Mouse (Mus musculus) thymus, adult 2 months (tissue): ENCODE measurements around the gene Ece2. TPM values are rescaled to one million over a fixed set of nuclear protein-coding genes. Genes with fewer than 3 reads are reported as not detected.

Source experiments
- DNase-seq: peaks from one replicate; pipeline ENCODE4 v3.0.0; 2021
- H3K27ac ChIP-seq: fragments of 200-500 bp; 2 replicates; pipeline ENCODE4 v1.5.1; 2012; ENCODE audit warnings: low read length, control low read depth; ENCODE audit not compliant: control insufficient read depth, insufficient read depth
- H3K27me3 ChIP-seq: fragments of 200-500 bp; 2 replicates; pipeline ENCODE4 v1.6.1; 2012; ENCODE audit warnings: mild to moderate bottlenecking, low read length, moderate library complexity, mixed read lengths; ENCODE audit not compliant: control insufficient read depth, insufficient read depth
- H3K36me3 ChIP-seq: fragments of 200-500 bp; 2 replicates; pipeline ENCODE4 v1.6.1; 2012; ENCODE audit warnings: mild to moderate bottlenecking, low read length, moderate library complexity; ENCODE audit not compliant: control insufficient read depth, insufficient read depth
- H3K4me1 ChIP-seq: fragments of 200-500 bp; replicated peaks from 2 replicates; pipeline ENCODE4 v1.6.1; 2012; ENCODE audit warnings: low read length; ENCODE audit not compliant: control insufficient read depth, insufficient read depth
- H3K4me3 ChIP-seq: fragments of 200-500 bp; 2 replicates; pipeline ENCODE4 v1.5.1; 2012; ENCODE audit warnings: mild to moderate bottlenecking, low read length, control low read depth, moderate library complexity; ENCODE audit not compliant: control insufficient read depth, insufficient read depth
- CTCF ChIP-seq: fragments of 200-500 bp; IDR thresholded peaks from 2 replicates; pipeline ENCODE4 v1.5.1; 2012; ENCODE audit warnings: mild to moderate bottlenecking, control low read depth, low read length, moderate library complexity, borderline replicate concordance; ENCODE audit not compliant: control insufficient read depth, poor library complexity, insufficient read depth; ENCODE audit errors: extremely low read depth
- POLR2A ChIP-seq: fragments of 200-500 bp; IDR thresholded peaks from 2 replicates; pipeline ENCODE4 v1.6.1; 2012; ENCODE audit warnings: mild to moderate bottlenecking, low read length, control low read depth, moderate library complexity; ENCODE audit not compliant: control insufficient read depth, poor library complexity, insufficient read depth; ENCODE audit errors: extremely low read depth
- WGBS: fragments of 180-500 bp; shearing (Covaris S2); methylation state at CpG from one replicate; pipeline ENCODE4 v1.1.7; 2018; 5-methylcytosine and 5-hydroxymethylcytosine counted together
- polyA plus RNA-seq: library from polyadenylated mRNA; depleted of rRNA; stranded (reverse); fragments of >200 nt; gene quantifications from 2 replicates; pipeline ENCODE4 v1.2.3, GENCODE M21; 2012

The Ece2 gene
- polyA plus RNA-seq, 1 experiment = 0.42 TPM

GRCm38 (mm10) chr16:20595060-20595673 lies 34.5 kb upstream of the Ece2 start:
- Histone ChIP-seq H3K27me3 (peaks cover 19% of the 10 kb centered on the region), H3K27ac (no peak overlapping the region), H3K4me3 (no peak overlapping the region), H3K4me1 (no peaks in the 10 kb centered on the region), H3K36me3 (no peaks in the 10 kb centered on the region)
- DNase-seq = no peak
- 90% methylated on average over 7 of the region's 7 CpGs for WGBS
- TF ChIP-seq CTCF (no peak), POLR2A (no peak)

- no peak for TF ChIP-seq CTCF
- TF ChIP-seq POLR2A = no peak
- no peak for DNase-seq
- WGBS = 92% methylated on average over 4 of the region's 4 CpGs
- Histone ChIP-seq H3K4me1 (no peaks in the 10 kb centered on the region), H3K27me3 (peaks cover 14% of the 10 kb centered on the region), H3K4me3 (no peak overlapping the region), H3K36me3 (no peaks in the 10 kb centered on the region), H3K27ac (no peak overlapping the region)
Measured at GRCm38 (mm10) chr16:20595737-20596136, 33.9 kb upstream of the Ece2 start.

GRCm38 (mm10) chr16:20596687-20597441 lies 32.8 kb upstream of the Ece2 start:
- Histone ChIP-seq H3K4me1 (no peaks in the 10 kb centered on the region), H3K4me3 (no peak overlapping the region), H3K36me3 (no peaks in the 10 kb centered on the region), H3K27me3 (peaks cover 3% of the 10 kb centered on the region), H3K27ac (no peak overlapping the region)
- 75% methylated on average over 7 of the region's 7 CpGs for WGBS
- no peak for TF ChIP-seq POLR2A
- TF ChIP-seq CTCF = no peak
- no peak for DNase-seq

- DNase-seq = no peak
- no peaks in the 10 kb centered on the region for H3K27me3 ChIP-seq
- TF ChIP-seq CTCF = no peak
- no peak for TF ChIP-seq POLR2A
- 90% methylated on average over 5 of the region's 5 CpGs for WGBS
- H3K36me3 ChIP-seq = peaks cover 2% of the 10 kb centered on the region
- no peak overlapping the region for H3K27ac ChIP-seq
- H3K4me3 ChIP-seq = no peak overlapping the region
- H3K4me1 ChIP-seq = no peaks in the 10 kb centered on the region
Measured at GRCm38 (mm10) chr16:20600511-20600910, 29.1 kb upstream of the Ece2 start.

- WGBS = 77% methylated on average over 9 of the region's 9 CpGs
- peaks cover 11% of the 10 kb centered on the region for H3K36me3 ChIP-seq
- DNase-seq = no peak
- no peaks in the 10 kb centered on the region for H3K27me3 ChIP-seq
- H3K27ac ChIP-seq = no peak overlapping the region
- TF ChIP-seq CTCF (no peak), POLR2A (no peak)
- H3K4me3 ChIP-seq = no peak overlapping the region
- H3K4me1 ChIP-seq = no peaks in the 10 kb centered on the region
Measured at GRCm38 (mm10) chr16:20604705-20605104, 24.9 kb upstream of the Ece2 start.

GRCm38 (mm10) chr16:20610501-20611356 lies 18.9 kb upstream of the Ece2 start:
- Histone ChIP-seq H3K27me3 (no peaks in the 10 kb centered on the region), H3K4me3 (peak overlapping the region; percentile 94), H3K4me1 (peaks cover 8% of the 10 kb centered on the region), H3K36me3 (peaks cover 7% of the 10 kb centered on the region), H3K27ac (no peak overlapping the region)
- TF ChIP-seq CTCF (0 out of 2 replicates have a peak, but pooled peaks have one; percentile 14), POLR2A (peak; percentile 81)
- peak; percentile 75 for DNase-seq
- WGBS = under 1% methylated on average over 28 of the region's 28 CpGs
